Mouse (Mus musculus) C2C12 (cell line): Measurements from ENCODE around the gene Vma21-ps. TPM values are rescaled to one million over a fixed set of nuclear protein-coding genes. Genes with fewer than 3 reads are reported as not detected.

Experiments used
- H3K27me3 ChIP-seq: one replicate; pipeline ENCODE4 v1.6.1; 2011; ENCODE audit not compliant: control insufficient read depth, insufficient read depth, insufficient read length
- H3K36me3 ChIP-seq: one replicate; pipeline ENCODE4 v1.6.1; 2011; ENCODE audit not compliant: control insufficient read depth, insufficient read depth
- H3K4me3 ChIP-seq: one replicate; pipeline ENCODE4 v1.5.1; 2011; ENCODE audit warnings: mild to moderate bottlenecking, control low read depth; ENCODE audit not compliant: poor library complexity, insufficient read depth, severe bottlenecking
- H3K79me2 ChIP-seq: one replicate; pipeline ENCODE4 v1.6.1; 2011; ENCODE audit not compliant: control insufficient read depth, insufficient read depth
- H3K79me3 ChIP-seq: one replicate; pipeline ENCODE4 v1.6.1; 2011; ENCODE audit warnings: low read depth, control low read depth
- H3ac ChIP-seq: one replicate; pipeline ENCODE3; 2011; ENCODE audit warnings: low read depth; ENCODE audit not compliant: control insufficient read depth, insufficient read length
- CEBPB ChIP-seq: IDR thresholded peaks from one replicate; pipeline ENCODE4 v1.6.1; 2011; ENCODE audit warnings: low read depth, mild to moderate bottlenecking, control low read depth, moderate library complexity
- CTCF ChIP-seq: IDR thresholded peaks from one replicate; pipeline ENCODE4 v1.5.1; 2011; ENCODE audit not compliant: control insufficient read depth, insufficient read depth, insufficient read length
- FOSL1 ChIP-seq: IDR thresholded peaks from one replicate; pipeline ENCODE4 v1.8.0; 2011; ENCODE audit warnings: mild to moderate bottlenecking, low read length; ENCODE audit not compliant: poor library complexity, insufficient read depth, severe bottlenecking
- MAX ChIP-seq: IDR thresholded peaks from one replicate; pipeline ENCODE4 v1.6.1; 2011; ENCODE audit warnings: mild to moderate bottlenecking, control low read depth
- MYOD1 ChIP-seq: IDR thresholded peaks from one replicate; pipeline ENCODE4 v1.6.1; 2011; ENCODE audit warnings: low read depth; ENCODE audit not compliant: control insufficient read depth, insufficient read length
- MYOG ChIP-seq: IDR thresholded peaks from one replicate; pipeline ENCODE4 v1.6.1; 2011; ENCODE audit not compliant: control insufficient read depth, insufficient read length; ENCODE audit errors: extremely low read depth
- USF1 ChIP-seq: IDR thresholded peaks from one replicate; pipeline ENCODE4 v1.6.1; 2011; ENCODE audit warnings: low read depth, mild to moderate bottlenecking, control low read depth, moderate library complexity
- polyA plus RNA-seq: library from polyadenylated mRNA; unstranded; fragments of >200 nt; fragmentation: generic; extraction: Trizol; gene quantifications from one replicate; pipeline ENCODE4 v1.2.1, GENCODE M21; 2012; ENCODE audit warnings: missing spikeins

Gene Vma21-ps
- polyA plus RNA-seq, 1 experiment = 2.9 TPM

DNA sequence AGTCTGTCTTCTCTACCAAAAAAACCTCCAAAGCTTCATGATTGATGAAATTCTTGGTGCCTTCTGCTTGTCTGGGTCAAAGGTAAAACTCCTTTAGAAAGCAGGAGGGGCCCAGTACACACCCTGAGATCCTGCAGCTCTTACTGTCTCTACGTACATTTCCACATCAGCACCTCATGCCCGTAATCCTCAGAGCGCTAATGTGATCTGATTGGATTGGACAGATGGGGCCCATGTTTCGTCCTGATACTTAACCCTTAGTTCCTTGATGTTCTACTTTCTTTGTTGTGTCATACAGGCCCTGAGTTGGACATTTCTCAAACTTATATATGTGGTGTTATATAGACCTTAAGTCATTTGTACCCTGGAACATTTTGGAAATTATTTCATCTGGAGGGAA is 9.6 kb downstream of the Vma21-ps start:
- H3K79me3 ChIP-seq = no peaks in the 10 kb centered on the region
- H3K27me3 ChIP-seq = no peaks in the 10 kb centered on the region
- peaks cover 55% of the 10 kb centered on the region for H3K36me3 ChIP-seq
- no peak for TF ChIP-seq MYOG
- TF ChIP-seq USF1 = no peak
- no peak for TF ChIP-seq CEBPB
- no peak for TF ChIP-seq MAX
- no peak for TF ChIP-seq FOSL1
- TF ChIP-seq CTCF = no peak
- no peak for TF ChIP-seq MYOD1
- no peak overlapping the region for H3K4me3 ChIP-seq
- H3K79me2 ChIP-seq = no peaks in the 10 kb centered on the region
- H3ac ChIP-seq = no peak overlapping the region

- no peaks in the 10 kb centered on the region for H3K27me3 ChIP-seq
- no peak overlapping the region for H3K4me3 ChIP-seq
- no peak for TF ChIP-seq USF1
- TF ChIP-seq MYOG = no peak
- TF ChIP-seq MAX = no peak
- TF ChIP-seq FOSL1 = no peak
- TF ChIP-seq CEBPB = no peak
- no peak for TF ChIP-seq CTCF
- no peak for TF ChIP-seq MYOD1
- no peak overlapping the region for H3ac ChIP-seq
- H3K79me3 ChIP-seq = peaks cover 1% of the 10 kb centered on the region
- H3K36me3 ChIP-seq = peaks cover 96% of the 10 kb centered on the region
- no peaks in the 10 kb centered on the region for H3K79me2 ChIP-seq
Observed at GRCm38 (mm10) chr4:52473431-52473830, 23.6 kb downstream of the Vma21-ps start.

GRCm38 (mm10) chr4:52461321-52461720 is 35.7 kb downstream of the Vma21-ps start:
- TF ChIP-seq USF1 = no peak
- no peak for TF ChIP-seq CTCF
- TF ChIP-seq CEBPB = no peak
- TF ChIP-seq MYOD1 = no peak
- no peak for TF ChIP-seq MYOG
- no peak for TF ChIP-seq MAX
- TF ChIP-seq FOSL1 = no peak
- no peaks in the 10 kb centered on the region for H3K27me3 ChIP-seq
- H3K79me3 ChIP-seq = no peaks in the 10 kb centered on the region
- no peaks in the 10 kb centered on the region for H3K79me2 ChIP-seq
- H3K36me3 ChIP-seq = peaks cover 88% of the 10 kb centered on the region
- H3ac ChIP-seq = no peak overlapping the region
- peak overlapping the region; percentile 14 for H3K4me3 ChIP-seq

DNA sequence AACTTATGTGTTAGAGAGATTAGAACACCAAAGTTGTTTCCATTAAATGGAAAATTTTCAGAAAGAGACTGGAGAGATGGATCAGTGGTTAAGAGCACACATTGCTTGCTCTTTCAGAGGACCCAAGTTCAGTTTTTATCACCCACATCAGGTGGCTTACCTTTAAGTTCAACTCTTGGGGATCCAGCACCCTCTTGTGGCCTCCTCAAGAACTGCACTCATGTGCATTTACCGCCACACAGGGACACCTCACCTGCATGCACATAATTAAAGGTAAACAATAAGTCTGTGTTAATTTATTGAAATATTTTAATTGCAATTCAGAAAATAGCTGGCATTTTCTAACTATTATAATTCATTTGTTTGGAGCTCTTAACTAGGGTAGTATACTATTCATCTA is 37.3 kb downstream of the Vma21-ps start:
- no peak overlapping the region for H3ac ChIP-seq
- H3K79me2 ChIP-seq = no peaks in the 10 kb centered on the region
- peaks cover 92% of the 10 kb centered on the region for H3K36me3 ChIP-seq
- H3K4me3 ChIP-seq = no peak overlapping the region
- no peaks in the 10 kb centered on the region for H3K27me3 ChIP-seq
- TF ChIP-seq MYOD1 = no peak
- TF ChIP-seq MYOG = no peak
- no peak for TF ChIP-seq FOSL1
- no peak for TF ChIP-seq MAX
- TF ChIP-seq CEBPB = no peak
- TF ChIP-seq CTCF = no peak
- TF ChIP-seq USF1 = no peak
- no peaks in the 10 kb centered on the region for H3K79me3 ChIP-seq

Other genes starting within 250 kb of the Vma21-ps start
- gene Smc2, start 58.0 kb downstream of the Vma21-ps start, polyA plus RNA-seq = 11.8 TPM
- gene Toporsl, start 99.0 kb upstream of the Vma21-ps start, polyA plus RNA-seq = not detected